Mouse (Mus musculus): ENCODE data around the gene H2-Q10.
"Not testable (repeated sequence)": the region's sequence is repeated elsewhere in the genome, so short reads cannot be mapped to it uniquely, and the experiment has no call there.

Gene H2-Q10

GRCm38 (mm10) chr17:35458247-35458646, 11.6 kb upstream of the H2-Q10 start:
- not testable (repeated sequence) for DNase-seq (ENCODE audit: inconsistent ontology term)

- not testable (repeated sequence) for DNase-seq (ENCODE audit: inconsistent ontology term)
Measured at GRCm38 (mm10) chr17:35460513-35461341, 9.2 kb upstream of the H2-Q10 start.

GRCm38 (mm10) chr17:35465651-35466050, 4.2 kb upstream of the H2-Q10 start:
- DNase-seq (ENCODE audit: inconsistent ontology term), result not testable (repeated sequence)

- DNase-seq (ENCODE audit: inconsistent ontology term), result not testable (repeated sequence)
Measured at GRCm38 (mm10) chr17:35468936-35469335, 953 bp upstream of the H2-Q10 start.

- peak; percentile 53 for DNase-seq (ENCODE audit: inconsistent ontology term)
Measured at GRCm38 (mm10) chr17:35484066-35484465, 14.2 kb downstream of the H2-Q10 start.

GRCm38 (mm10) chr17:35485702-35486101, 15.8 kb downstream of the H2-Q10 start:
- peak; percentile 53 for DNase-seq (ENCODE audit: inconsistent ontology term)

- DNase-seq (ENCODE audit: inconsistent ontology term), result no peak
Measured at GRCm38 (mm10) chr17:35486726-35487125, 16.8 kb downstream of the H2-Q10 start.

- no peak for DNase-seq (ENCODE audit: inconsistent ontology term)
Measured at GRCm38 (mm10) chr17:35488041-35488440, 18.2 kb downstream of the H2-Q10 start.

GRCm38 (mm10) chr17:35490320-35490719, 20.4 kb downstream of the H2-Q10 start:
- DNase-seq (ENCODE audit: inconsistent ontology term), result no peak

GRCm38 (mm10) chr17:35497124-35497523, 27.2 kb downstream of the H2-Q10 start:
- no peak for DNase-seq (ENCODE audit: inconsistent ontology term)

GRCm38 (mm10) chr17:35502226-35502625, 32.3 kb downstream of the H2-Q10 start:
- DNase-seq (ENCODE audit: inconsistent ontology term), result no peak

- DNase-seq (ENCODE audit: inconsistent ontology term), result no peak
Measured at GRCm38 (mm10) chr17:35502762-35503161, 32.9 kb downstream of the H2-Q10 start.

GRCm38 (mm10) chr17:35503849-35504248, 34.0 kb downstream of the H2-Q10 start:
- DNase-seq (ENCODE audit: inconsistent ontology term), result no peak

GRCm38 (mm10) chr17:35504628-35505481, 35.0 kb downstream of the H2-Q10 start:
- no peak for DNase-seq (ENCODE audit: inconsistent ontology term)

- no peak for DNase-seq (ENCODE audit: inconsistent ontology term)
Measured at GRCm38 (mm10) chr17:35505776-35506175, 35.9 kb downstream of the H2-Q10 start, which contains the start of gene Pou5f1. TSS of gene Pou5f1 (plus strand) at chr17:35506018.

- DNase-seq (ENCODE audit: inconsistent ontology term), result no peak
Measured at GRCm38 (mm10) chr17:35506881-35507280, 37.0 kb downstream of the H2-Q10 start.

GRCm38 (mm10) chr17:35507556-35508260, 37.8 kb downstream of the H2-Q10 start:
- DNase-seq (ENCODE audit: inconsistent ontology term), result no peak

- not testable (repeated sequence) for DNase-seq (ENCODE audit: inconsistent ontology term)
Measured at GRCm38 (mm10) chr17:35508279-35508678, 38.4 kb downstream of the H2-Q10 start.

GRCm38 (mm10) chr17:35509284-35509683, 39.4 kb downstream of the H2-Q10 start:
- DNase-seq (ENCODE audit: inconsistent ontology term), result no peak

GRCm38 (mm10) chr17:35512916-35513626, 43.2 kb downstream of the H2-Q10 start:
- DNase-seq (ENCODE audit: inconsistent ontology term), result peak; percentile 75

GRCm38 (mm10) chr17:35513886-35514285, 44.0 kb downstream of the H2-Q10 start:
- peak; percentile 40 for DNase-seq (ENCODE audit: inconsistent ontology term)

Data from Muller cell, postnatal 12 days (primary cell).